Mouse (Mus musculus) lung, embryonic 16.5 days (tissue): Measurements from ENCODE around the gene F2. TPM values are rescaled to one million over a fixed set of nuclear protein-coding genes. Genes with fewer than 3 reads are reported as not detected.

Experiments
- ATAC-seq: fragments of 200-750 bp; cut with Nextera tagmentation; 2 replicates; pipeline ENCODE4 v1.8.0; 2017; ENCODE audit warnings: low read depth, mild to moderate bottlenecking, moderate library complexity
- H3K27ac ChIP-seq: fragments of 300-500 bp; sonication (generic); 2 replicates; pipeline ENCODE4 v1.5.1; 2014; ENCODE audit warnings: mild to moderate bottlenecking, control low read depth, low read length
- H3K27me3 ChIP-seq: fragments of 300-500 bp; sonication (generic); 2 replicates; pipeline ENCODE4 v1.6.1; 2014; ENCODE audit warnings: low read depth, low read length, mixed read lengths; ENCODE audit not compliant: control insufficient read depth, insufficient read depth
- H3K36me3 ChIP-seq: fragments of 300-500 bp; sonication (generic); 2 replicates; pipeline ENCODE4 v1.6.1; 2014; ENCODE audit warnings: low read length; ENCODE audit not compliant: control insufficient read depth, insufficient read depth
- H3K4me1 ChIP-seq: fragments of 300-500 bp; sonication (generic); replicated peaks from 2 replicates; pipeline ENCODE4 v1.6.1; 2014; ENCODE audit warnings: low read length, mixed read lengths; ENCODE audit not compliant: control insufficient read depth, insufficient read depth
- H3K4me2 ChIP-seq: fragments of 300-500 bp; sonication (generic); 2 replicates; pipeline ENCODE4 v1.6.1; 2014; ENCODE audit warnings: low read depth, low read length, control low read depth
- H3K4me3 ChIP-seq: fragments of 300-500 bp; sonication (generic); 2 replicates; pipeline ENCODE4 v1.5.1; 2014; ENCODE audit warnings: mild to moderate bottlenecking, low read length, control low read depth
- H3K9ac ChIP-seq: fragments of 300-500 bp; sonication (generic); 2 replicates; pipeline ENCODE4 v1.6.1; 2014; ENCODE audit warnings: low read length, control low read depth
- H3K9me3 ChIP-seq: fragments of 300-500 bp; sonication (generic); 2 replicates; pipeline ENCODE4 v1.6.1; 2016; ENCODE audit warnings: low read length; ENCODE audit not compliant: control insufficient read depth
- WGBS: fragments of 180-500 bp; shearing (Covaris S2); extraction: QIAGEN DNeasy Blood & Tissue Kit; methylation state at CpG from one replicate; pipeline ENCODE4 v1.1.7; 2014; 5-methylcytosine and 5-hydroxymethylcytosine counted together
- polyA plus RNA-seq: library from polyadenylated mRNA; unstranded; fragments of >200 nt; fragmentation: Nextera tagmentation; extraction: Ambion mirVana; gene quantifications from 2 replicates; pipeline ENCODE4 v1.2.1, GENCODE M21; 2015

Gene F2
- polyA plus RNA-seq: 0.85 and 8.9 TPM in 2 replicates

- WGBS: 79% methylated on average over 8 of the region's 8 CpGs
- Histone ChIP-seq H3K4me3 (no peak within 1 kb of the TSS), H3K9ac (no peak within 1 kb of the TSS)
Observed at GRCm38 (mm10) chr2:91636229-91636628, at the start of gene F2. F2 (minus strand) TSS chr2:91636414.

GRCm38 (mm10) chr2:91683919-91684318, 47.7 kb upstream of the F2 start:
- H3K4me1 ChIP-seq: no peaks in the 10 kb centered on the region
- WGBS: 70% methylated on average over 8 of the region's 8 CpGs
- H3K4me2 ChIP-seq: no peak overlapping the region
- H3K36me3 ChIP-seq: peaks cover 17% of the 10 kb centered on the region
- no peak overlapping the region for H3K27ac ChIP-seq
- H3K9ac ChIP-seq: no peak overlapping the region
- H3K27me3 ChIP-seq: no peaks in the 10 kb centered on the region
- no peak for ATAC-seq
- no peak overlapping the region for H3K4me3 ChIP-seq
- no peaks in the 10 kb centered on the region for H3K9me3 ChIP-seq

More at GRCm38 (mm10) chr2:91636229-91636628, at the start of gene F2:
- Histone ChIP-seq H3K4me2 (no peak within 1 kb of the TSS), H3K4me1 (no peaks in the 10 kb centered on the region), H3K36me3 (no peaks in the 10 kb centered on the region), H3K27ac (no peak within 1 kb of the TSS), H3K9me3 (no peaks in the 10 kb centered on the region), H3K27me3 (no peaks in the 10 kb centered on the region)
- ATAC-seq: no peak

GRCm38 (mm10) chr2:91682850-91683249, 46.6 kb upstream of the F2 start:
- Histone ChIP-seq H3K27ac (no peak overlapping the region), H3K4me3 (no peak overlapping the region), H3K4me2 (no peak overlapping the region), H3K4me1 (no peaks in the 10 kb centered on the region), H3K27me3 (no peaks in the 10 kb centered on the region), H3K9me3 (no peaks in the 10 kb centered on the region), H3K9ac (no peak overlapping the region), H3K36me3 (peaks cover 19% of the 10 kb centered on the region)
- ATAC-seq: peak; percentile 49; the same call in 1 of the 2 replicates
- WGBS: 51% methylated on average over 4 of the region's 4 CpGs

- H3K9ac ChIP-seq: no peak overlapping the region
- peaks cover 20% of the 10 kb centered on the region for H3K36me3 ChIP-seq
- H3K4me2 ChIP-seq: no peak overlapping the region
- ATAC-seq: no peak
- H3K4me3 ChIP-seq: no peak overlapping the region
- no peaks in the 10 kb centered on the region for H3K4me1 ChIP-seq
- H3K27ac ChIP-seq: no peak overlapping the region
- no peaks in the 10 kb centered on the region for H3K27me3 ChIP-seq
- no peaks in the 10 kb centered on the region for H3K9me3 ChIP-seq
Observed at GRCm38 (mm10) chr2:91676961-91677360, 40.7 kb upstream of the F2 start.

- no peak overlapping the region for H3K27ac ChIP-seq
- no peak for ATAC-seq
- no peak overlapping the region for H3K9ac ChIP-seq
- 69% methylated on average over 2 of the region's 2 CpGs for WGBS
- peaks cover 20% of the 10 kb centered on the region for H3K36me3 ChIP-seq
- H3K4me3 ChIP-seq: no peak overlapping the region
- H3K27me3 ChIP-seq: no peaks in the 10 kb centered on the region
- no peak overlapping the region for H3K4me2 ChIP-seq
- H3K4me1 ChIP-seq: no peaks in the 10 kb centered on the region
- H3K9me3 ChIP-seq: no peaks in the 10 kb centered on the region
Observed at GRCm38 (mm10) chr2:91676420-91676819, 40.2 kb upstream of the F2 start.

- Histone ChIP-seq H3K27ac (no peak overlapping the region), H3K4me3 (no peak overlapping the region), H3K36me3 (peaks cover 30% of the 10 kb centered on the region), H3K9me3 (no peaks in the 10 kb centered on the region), H3K27me3 (no peaks in the 10 kb centered on the region), H3K4me1 (no peaks in the 10 kb centered on the region), H3K4me2 (no peak overlapping the region), H3K9ac (no peak overlapping the region)
- ATAC-seq: no peak
- 86% methylated on average over 5 of the region's 5 CpGs for WGBS
Observed at GRCm38 (mm10) chr2:91674895-91675294, 38.7 kb upstream of the F2 start.

- Histone ChIP-seq H3K27ac (no peak overlapping the region), H3K4me2 (no peak overlapping the region), H3K9ac (no peak overlapping the region), H3K4me3 (no peak overlapping the region), H3K36me3 (peaks cover 39% of the 10 kb centered on the region), H3K27me3 (no peaks in the 10 kb centered on the region), H3K4me1 (no peaks in the 10 kb centered on the region), H3K9me3 (no peaks in the 10 kb centered on the region)
- 92% methylated on average over 2 of the region's 2 CpGs for WGBS
- ATAC-seq: no peak
Observed at GRCm38 (mm10) chr2:91673587-91673986, 37.4 kb upstream of the F2 start.

GRCm38 (mm10) chr2:91670038-91670437, 33.8 kb upstream of the F2 start:
- Histone ChIP-seq H3K9ac (no peak overlapping the region), H3K9me3 (no peaks in the 10 kb centered on the region), H3K27me3 (no peaks in the 10 kb centered on the region), H3K4me1 (no peaks in the 10 kb centered on the region), H3K36me3 (peaks cover 44% of the 10 kb centered on the region), H3K4me3 (no peak overlapping the region), H3K4me2 (no peak overlapping the region), H3K27ac (no peak overlapping the region)
- no peak for ATAC-seq
- WGBS: 91% methylated on average over 6 of the region's 6 CpGs

GRCm38 (mm10) chr2:91669326-91669725, 33.1 kb upstream of the F2 start:
- 90% methylated on average over 8 of the region's 8 CpGs for WGBS
- H3K36me3 ChIP-seq: peaks cover 49% of the 10 kb centered on the region
- H3K4me3 ChIP-seq: no peak overlapping the region
- H3K4me1 ChIP-seq: no peaks in the 10 kb centered on the region
- H3K27ac ChIP-seq: no peak overlapping the region
- no peaks in the 10 kb centered on the region for H3K9me3 ChIP-seq
- no peak for ATAC-seq
- no peaks in the 10 kb centered on the region for H3K27me3 ChIP-seq
- H3K9ac ChIP-seq: no peak overlapping the region
- H3K4me2 ChIP-seq: no peak overlapping the region

- no peaks in the 10 kb centered on the region for H3K9me3 ChIP-seq
- peaks cover 60% of the 10 kb centered on the region for H3K36me3 ChIP-seq
- no peak overlapping the region for H3K4me2 ChIP-seq
- H3K4me1 ChIP-seq: no peaks in the 10 kb centered on the region
- H3K27ac ChIP-seq: no peak overlapping the region
- no peak overlapping the region for H3K4me3 ChIP-seq
- no peak for ATAC-seq
- H3K27me3 ChIP-seq: no peaks in the 10 kb centered on the region
- 57% methylated on average over 2 of the region's 2 CpGs for WGBS
- H3K9ac ChIP-seq: no peak overlapping the region
Observed at GRCm38 (mm10) chr2:91667747-91668146, 31.5 kb upstream of the F2 start.
